Comparison of ENCODE assay signal across 9 mouse cellular contexts in the genomic region with DNA sequence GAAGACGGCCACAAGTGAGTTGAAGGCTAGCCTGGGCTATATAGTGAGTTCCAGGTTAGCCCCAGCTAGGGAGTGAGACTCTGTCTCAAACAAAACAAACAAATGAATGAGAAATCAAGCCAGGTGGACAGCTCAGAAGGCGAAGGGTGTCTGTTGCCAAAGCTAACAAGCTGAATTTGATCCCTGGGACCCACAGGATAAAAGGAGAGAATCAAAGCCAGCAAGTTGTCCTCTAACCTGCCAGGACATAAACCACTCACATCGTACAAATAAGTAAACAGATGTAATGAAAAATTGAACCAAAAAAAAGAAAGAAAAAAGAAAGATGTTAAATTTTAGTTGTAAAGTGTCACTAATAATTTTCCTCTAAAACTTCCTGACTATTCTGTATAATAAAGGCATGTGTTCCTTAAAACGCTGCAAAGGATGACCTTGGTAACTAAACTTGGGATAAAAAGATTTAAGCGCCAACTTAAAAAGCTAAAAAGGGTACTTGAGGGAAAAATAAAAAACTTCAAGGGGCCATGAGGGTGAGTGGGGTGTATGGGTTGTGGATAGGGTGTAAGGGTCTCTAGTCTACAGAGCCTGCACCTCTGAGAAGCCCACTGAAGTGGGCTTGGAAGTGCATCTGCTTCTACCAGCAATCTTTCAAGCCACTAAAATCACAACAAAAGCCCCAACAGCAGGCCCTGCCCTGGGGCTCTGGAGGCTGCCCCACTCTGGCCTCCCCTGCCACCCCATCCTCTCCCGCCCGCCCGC. TPM values are rescaled to one million over a fixed set of nuclear protein-coding genes. Genes with fewer than 3 reads are reported as not detected.
DNase-seq lines count a peak whose midpoint lies in the region; ATAC-seq and TF ChIP-seq lines count a peak whose summit lies in the region.
"Had no signal": no experiment of that assay in that cellular context is flagged by ENCODE, and none has a peak within 500 bp of the region (broad histone marks: within the 10 kb centered on the region; RNA-seq: fewer than 3 reads in every experiment).

No protein-coding gene starts in this region.

- H3K36me3 ChIP-seq in heart, embryonic 15.5 days = no peaks in the 10 kb centered on the region
- H3K36me3 ChIP-seq in ES-Bruce4 (ENCODE audit: control insufficient read depth, insufficient read depth, low read length, poor library complexity, severe bottlenecking) = no peaks in the 10 kb centered on the region
- H3K36me3 ChIP-seq in forebrain, embryonic 14.5 days (ENCODE audit: control insufficient read depth, insufficient read depth, low read length) = no peaks in the 10 kb centered on the region
- no peaks in the 10 kb centered on the region for H3K36me3 ChIP-seq in limb, embryonic 14.5 days (ENCODE audit: control insufficient read depth, insufficient read depth, low read length)

- TF ChIP-seq CTCF in ES-Bruce4 (IDR thresholded peaks at IDR 0.05; ENCODE audit: low read depth, low read length) = no peak

- intact Hi-C loops in heart, postnatal 14 days (cut with DNase I) = loop anchor here (5.0 kb wide), 1 partner anchor 37 kb away; the partner anchor contains the start of gene Bmf
- intact Hi-C loops in gastrocnemius, postnatal 14 days (cut with DNase I; ENCODE audit: low total_unique reads) = loop anchor here (5.0 kb wide), 1 partner anchor 37 kb away; the partner anchor contains the start of gene Bmf

- no peak for TF ChIP-seq POLR2A in ES-Bruce4 (IDR thresholded peaks at IDR 0.05; ENCODE audit: insufficient read depth, low read length)
- TF ChIP-seq POLR2A in limb, embryonic 14.5 days (IDR thresholded peaks at IDR 0.05; ENCODE audit: borderline replicate concordance, extremely low read depth, insufficient read depth, insufficient read length) = no peak

- H3K4me1 ChIP-seq in heart, embryonic 15.5 days (replicated peaks) = peaks cover 17% of the 10 kb centered on the region
- H3K4me1 ChIP-seq in ES-Bruce4 (ENCODE audit: control insufficient read depth, insufficient read depth, low read length) = no peaks in the 10 kb centered on the region
- peaks cover 11% of the 10 kb centered on the region for H3K4me1 ChIP-seq in forebrain, embryonic 14.5 days (ENCODE audit: control insufficient read depth, insufficient read depth, low read length)
- peaks cover 27% of the 10 kb centered on the region for H3K4me1 ChIP-seq in limb, embryonic 14.5 days (ENCODE audit: control insufficient read depth, insufficient read depth, low read length)

- ATAC-seq in heart, embryonic 15.5 days (replicated peaks; ENCODE audit: insufficient number of reproducible peaks, insufficient read depth, low FRiP score, low read depth) = no peak
- ATAC-seq in forebrain, embryonic 14.5 days = no peak
- peak; percentile 46 for ATAC-seq in limb, embryonic 14.5 days (ENCODE audit: low FRiP score, low read depth)
- ATAC-seq in inflammation-experienced regulatory T-cells, adult 6 months = no peak
- ATAC-seq: CD4-positive, CD25-positive, alpha-beta regulatory T cell, adult 4 months had no signal

- H3K27ac ChIP-seq in heart, embryonic 15.5 days = peak overlapping the region; percentile 78
- H3K27ac ChIP-seq in ES-Bruce4 (ENCODE audit: insufficient read depth, low read length) = no peak overlapping the region
- peak overlapping the region; percentile 46 for H3K27ac ChIP-seq in forebrain, embryonic 14.5 days (ENCODE audit: low read depth, low read length)
- H3K27ac ChIP-seq in limb, embryonic 14.5 days (replicated peaks; ENCODE audit: low read depth, low read length) = peak overlapping the region; percentile 61; the same call in 1 of the 2 replicates

- DNase-seq in heart, postnatal 14 days = no peak
- no peak for DNase-seq in forebrain, embryonic 14.5 days (ENCODE audit: low spot score)
- DNase-seq in limb, embryonic 14.5 days (ENCODE audit: low spot score) = no peak
- no peak for DNase-seq in thymus, postnatal 14 days
- DNase-seq in gastrocnemius, postnatal 14 days = no peak

- WGBS in heart, embryonic 15.5 days = 68% methylated on average over 8 of the region's 8 CpGs
- 48% methylated on average over 8 of the region's 8 CpGs for WGBS in forebrain, embryonic 14.5 days
- WGBS in limb, embryonic 14.5 days = 50% methylated on average over 8 of the region's 8 CpGs

- peak overlapping the region; percentile 28 for H3K4me2 ChIP-seq in heart, embryonic 15.5 days
- H3K4me2 ChIP-seq in forebrain, embryonic 14.5 days (ENCODE audit: low read length) = peak overlapping the region; percentile 22; the same call in 1 of the 2 replicates
- peak overlapping the region; percentile 6; the same call in 1 of the 2 replicates for H3K4me2 ChIP-seq in limb, embryonic 14.5 days (replicated peaks; ENCODE audit: low read depth, low read length, severe bottlenecking)

- H3K4me3 ChIP-seq in heart, embryonic 15.5 days = no peak overlapping the region
- peak overlapping the region; percentile 38; the same call in 1 of the 2 replicates for H3K4me3 ChIP-seq in ES-Bruce4 (ENCODE audit: low read depth, low read length)
- no peak overlapping the region for H3K4me3 ChIP-seq in forebrain, embryonic 14.5 days (ENCODE audit: low read depth, low read length)
- H3K4me3 ChIP-seq in limb, embryonic 14.5 days (replicated peaks; ENCODE audit: low read length) = no peak overlapping the region

- no peak for TF ChIP-seq EP300 in ES-Bruce4 (IDR thresholded peaks at IDR 0.05; ENCODE audit: insufficient read depth, low read depth, low read length)

- no peaks in the 10 kb centered on the region for H3K9me3 ChIP-seq in heart, embryonic 15.5 days (replicated peaks)
- no peaks in the 10 kb centered on the region for H3K9me3 ChIP-seq in ES-Bruce4 (replicated peaks; ENCODE audit: control insufficient read depth, insufficient read depth, low read length, poor library complexity, severe bottlenecking)
- no peaks in the 10 kb centered on the region for H3K9me3 ChIP-seq in forebrain, embryonic 14.5 days (replicated peaks; ENCODE audit: control insufficient read depth, low read length)
- no peaks in the 10 kb centered on the region for H3K9me3 ChIP-seq in limb, embryonic 14.5 days (ENCODE audit: control insufficient read depth, low read length)

- peak overlapping the region; percentile 37; the same call in 1 of the 2 replicates for H3K9ac ChIP-seq in heart, embryonic 15.5 days
- H3K9ac ChIP-seq in ES-Bruce4 (ENCODE audit: low read depth, poor library complexity, severe bottlenecking) = peak overlapping the region; percentile 62
- H3K9ac ChIP-seq in forebrain, embryonic 14.5 days (ENCODE audit: low read length) = peak overlapping the region; percentile 48
- H3K9ac ChIP-seq in limb, embryonic 14.5 days (ENCODE audit: low read depth, low read length, severe bottlenecking) = peak overlapping the region; percentile 34; the same call in 1 of the 2 replicates

- H3K27me3 ChIP-seq in heart, embryonic 15.5 days = no peaks in the 10 kb centered on the region
- no peaks in the 10 kb centered on the region for H3K27me3 ChIP-seq in ES-Bruce4 (ENCODE audit: control insufficient read depth, insufficient read depth, low read length, poor library complexity, severe bottlenecking)
- H3K27me3 ChIP-seq in forebrain, embryonic 14.5 days (replicated peaks; ENCODE audit: control insufficient read depth, insufficient read depth, low read length) = no peaks in the 10 kb centered on the region
- H3K27me3 ChIP-seq in limb, embryonic 14.5 days (ENCODE audit: control insufficient read depth, insufficient read depth, low read length) = no peaks in the 10 kb centered on the region

RNA-seq across cellular contexts. Expression of gene Srp14, which starts 30.4 kb away (rescaled TPM):
- 194 and 204 TPM in 2 replicates for polyA plus RNA-seq in heart, embryonic 15.5 days (2015; fragmentation: Nextera tagmentation; extraction: Ambion mirVana)
- total RNA-seq in heart, postnatal 14 days (2021) = 100 to 1,000 TPM; 113 to 115 TPM
- polyA plus RNA-seq in ES-Bruce4 (2011; ENCODE audit: insufficient read depth, insufficient read length, low read depth, missing spikeins) = 126 and 142 TPM in 2 replicates
- polyA plus RNA-seq in forebrain, embryonic 14.5 days (2014; fragmentation: Nextera tagmentation; extraction: Ambion mirVana) = 341 and 381 TPM in 2 replicates
- polyA plus RNA-seq in limb, embryonic 14.5 days (2012; rRNA removed) = 127 and 165 TPM in 2 replicates
- polyA plus RNA-seq in limb, embryonic 14.5 days (2014; fragmentation: Nextera tagmentation; extraction: Ambion mirVana) = 229 and 238 TPM in 2 replicates
- polyA plus RNA-seq in inflammation-experienced regulatory T-cells, adult 6 months (2017; shearing (Covaris generic)) = 100 to 1,000 TPM; 288 to 331 (median 298) TPM
- total RNA-seq in gastrocnemius, postnatal 14 days (2021) = 100 to 1,000 TPM; 130 to 138 TPM

RNA-seq across cellular contexts. Expression of gene Bmf, which starts 39.6 kb away (rescaled TPM):
- polyA plus RNA-seq in heart, embryonic 15.5 days (2015; fragmentation: Nextera tagmentation; extraction: Ambion mirVana) = 1.9 and 3.8 TPM in 2 replicates
- 10 to 100 TPM; 18.6 to 21.7 TPM for total RNA-seq in heart, postnatal 14 days (2021)
- 21.7 and 22.1 TPM in 2 replicates for polyA plus RNA-seq in ES-Bruce4 (2011; ENCODE audit: insufficient read depth, insufficient read length, low read depth, missing spikeins)
- polyA plus RNA-seq in forebrain, embryonic 14.5 days (2014; fragmentation: Nextera tagmentation; extraction: Ambion mirVana) = 2.8 and 3.0 TPM in 2 replicates
- 28.4 and 29.2 TPM in 2 replicates for polyA plus RNA-seq in limb, embryonic 14.5 days (2012; rRNA removed)
- 5.1 and 6.2 TPM in 2 replicates for polyA plus RNA-seq in limb, embryonic 14.5 days (2014; fragmentation: Nextera tagmentation; extraction: Ambion mirVana)
- 1 to 10 TPM in 2 of 3 experiments, under 1 TPM in 1; 0.81 to 2.8 (median 1.7) TPM for polyA plus RNA-seq in inflammation-experienced regulatory T-cells, adult 6 months (2017; shearing (Covaris generic))
- 10 to 100 TPM; 12.8 to 16.4 TPM for total RNA-seq in gastrocnemius, postnatal 14 days (2021)
